Mouse (Mus musculus) gastrocnemius, postnatal 4 days (tissue): Measurements from ENCODE around the gene Prm3. TPM values are rescaled to one million over a fixed set of nuclear protein-coding genes. Genes with fewer than 3 reads are reported as not detected.

Experiments used
- DNase-seq, 2 experiments: peaks; one replicate each; pipeline ENCODE4 v3.0.0; 2021 to 2022; ENCODE audit warnings: low spot score in 2 of 2, mixed read lengths in 2 of 2
- long read RNA-seq, 2 experiments: library from polyadenylated mRNA; stranded (forward); transcript quantifications; one replicate each; pipeline ENCODE4 v2.0.0; 2021
- total RNA-seq, 2 experiments: library from RNA; stranded (reverse); gene quantifications; 2 replicates each; pipeline ENCODE4 v1.2.3; 2021

Gene Prm3
- not detected for total RNA-seq
- long read RNA-seq, experiment 1: 0 reads
- long read RNA-seq, experiment 2: 0 reads

DNA sequence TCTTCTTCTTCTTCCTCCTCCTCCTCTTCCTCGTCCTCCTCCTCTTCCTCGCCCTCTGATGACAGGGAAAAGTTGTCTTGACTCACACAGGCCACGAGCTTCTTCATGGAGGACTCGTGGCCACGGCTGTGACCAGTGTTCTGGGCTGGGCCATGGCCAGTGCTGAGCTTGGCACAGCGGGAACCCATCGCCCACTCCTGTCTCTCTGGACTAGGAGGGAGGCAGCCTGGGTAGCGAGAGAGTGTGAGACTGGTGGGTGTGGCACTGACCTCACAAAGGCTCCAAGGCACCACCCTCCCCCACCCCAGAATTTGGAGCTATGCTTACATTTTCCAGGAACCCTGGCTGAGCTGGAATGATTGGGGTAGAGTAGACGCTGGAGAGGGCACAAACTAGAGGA lies at the start of gene Prm3:
Gene Prm3 (minus strand): TSS at position 213 of the 400 bp plus-strand sequence.
- DNase-seq: no peak

- no peak for DNase-seq
These were observed 49.3 kb upstream of the Prm3 start for GRCm38 (mm10) chr16:10840018-10840417.

- no peak for DNase-seq
These were observed 48.0 kb upstream of the Prm3 start for GRCm38 (mm10) chr16:10838487-10839245.

DNA sequence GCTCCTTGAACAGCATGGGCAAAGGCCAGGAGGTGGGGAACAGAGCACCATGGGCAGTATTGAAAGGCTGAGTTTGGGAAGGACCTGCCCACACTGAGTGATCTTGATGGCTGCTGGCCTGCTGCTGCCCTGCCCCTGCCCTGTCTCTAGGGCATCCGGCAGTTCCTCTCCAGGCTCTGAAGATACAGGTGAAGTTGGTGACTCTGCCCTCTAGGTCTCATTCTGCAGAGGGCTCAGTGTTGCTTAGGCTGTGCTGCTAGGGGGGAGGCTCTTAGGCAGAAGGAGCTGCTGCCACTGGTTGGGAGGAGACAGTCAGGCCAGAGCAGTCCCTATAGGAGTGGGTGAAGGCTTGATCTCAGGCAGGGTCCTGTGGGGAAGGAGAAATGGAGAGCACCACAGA lies 47.2 kb upstream of the Prm3 start:
- DNase-seq: no peak

- DNase-seq: no peak
These were observed 46.5 kb upstream of the Prm3 start for GRCm38 (mm10) chr16:10837250-10837649.

DNA sequence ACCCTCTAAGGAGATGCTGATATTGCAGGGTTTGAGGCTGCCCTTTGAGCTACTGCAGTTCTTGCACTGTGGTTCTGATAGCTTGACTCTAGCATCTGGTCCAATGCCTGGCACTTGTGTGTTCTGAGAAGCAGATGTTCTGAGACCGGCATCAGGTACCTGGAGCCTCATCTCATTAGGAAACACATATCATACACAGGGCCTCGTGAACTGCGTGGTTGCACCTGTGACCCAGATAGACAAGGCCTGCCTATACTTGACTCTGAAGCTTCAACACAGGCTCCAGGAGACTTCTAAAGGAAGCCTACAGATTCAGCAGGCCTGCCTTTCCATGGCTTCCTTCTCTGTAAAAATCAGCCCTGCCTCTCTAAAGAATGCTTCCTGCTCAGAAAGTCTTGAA lies 45.7 kb upstream of the Prm3 start:
- DNase-seq: no peak

DNA sequence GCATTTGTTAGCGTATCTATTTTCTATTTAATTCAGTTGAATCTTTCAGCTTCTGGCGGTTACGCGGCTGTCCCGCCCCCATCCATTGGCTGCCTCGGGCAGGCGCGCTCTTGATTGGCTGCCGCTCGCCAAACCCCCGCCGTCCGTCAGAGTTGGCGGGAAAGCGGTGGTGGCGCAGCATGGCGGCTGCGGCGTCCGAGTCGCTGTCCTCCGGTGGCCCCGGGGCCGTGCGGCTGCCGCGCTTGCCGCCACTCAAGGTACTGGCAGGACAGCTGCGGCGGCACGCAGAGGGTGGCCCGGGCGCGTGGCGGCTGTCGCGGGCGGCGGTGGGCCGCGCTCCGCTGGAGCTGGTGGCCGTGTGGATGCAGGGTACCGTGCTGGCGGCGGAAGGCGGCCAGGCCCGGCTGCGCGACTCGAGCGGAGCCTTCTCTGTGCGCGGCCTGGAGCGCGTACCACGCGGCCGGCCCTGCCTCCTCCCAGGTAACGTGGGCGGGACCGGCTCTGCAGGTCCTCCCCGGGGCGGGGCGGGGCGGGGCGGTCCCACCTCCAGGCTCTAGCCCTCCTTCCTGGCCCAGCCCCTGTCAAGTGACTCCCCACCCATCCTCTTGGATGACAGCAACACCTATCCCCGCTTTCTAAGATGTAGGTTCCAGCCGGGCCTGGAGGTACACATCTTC lies 44.3 kb upstream of the Prm3 start, which contains the start of gene Rmi2:
Gene Rmi2 (plus strand): TSS at position 149 of the 677 bp plus-strand sequence.
- peak; percentile 80 to 88 for DNase-seq

- no peak for DNase-seq
These were observed 43.8 kb upstream of the Prm3 start for GRCm38 (mm10) chr16:10834542-10834910.

DNA sequence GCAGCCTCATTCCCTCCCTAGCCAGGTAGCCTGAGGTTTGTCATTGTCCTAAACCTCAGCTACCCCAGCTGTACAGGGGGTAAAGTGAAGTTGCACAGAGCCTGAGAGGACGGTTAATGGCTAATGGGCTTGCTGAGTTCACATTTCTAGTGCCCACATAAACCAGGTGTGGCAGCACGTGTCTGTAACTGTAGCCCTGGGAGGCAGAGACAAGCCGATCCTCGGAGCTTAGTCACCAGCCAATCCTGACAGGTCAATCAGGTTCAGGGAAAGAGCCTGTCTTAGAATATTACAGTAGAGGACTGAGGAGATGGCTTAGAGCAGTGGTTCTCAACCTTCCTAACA lies 37.7 kb upstream of the Prm3 start:
- DNase-seq: no peak

DNA sequence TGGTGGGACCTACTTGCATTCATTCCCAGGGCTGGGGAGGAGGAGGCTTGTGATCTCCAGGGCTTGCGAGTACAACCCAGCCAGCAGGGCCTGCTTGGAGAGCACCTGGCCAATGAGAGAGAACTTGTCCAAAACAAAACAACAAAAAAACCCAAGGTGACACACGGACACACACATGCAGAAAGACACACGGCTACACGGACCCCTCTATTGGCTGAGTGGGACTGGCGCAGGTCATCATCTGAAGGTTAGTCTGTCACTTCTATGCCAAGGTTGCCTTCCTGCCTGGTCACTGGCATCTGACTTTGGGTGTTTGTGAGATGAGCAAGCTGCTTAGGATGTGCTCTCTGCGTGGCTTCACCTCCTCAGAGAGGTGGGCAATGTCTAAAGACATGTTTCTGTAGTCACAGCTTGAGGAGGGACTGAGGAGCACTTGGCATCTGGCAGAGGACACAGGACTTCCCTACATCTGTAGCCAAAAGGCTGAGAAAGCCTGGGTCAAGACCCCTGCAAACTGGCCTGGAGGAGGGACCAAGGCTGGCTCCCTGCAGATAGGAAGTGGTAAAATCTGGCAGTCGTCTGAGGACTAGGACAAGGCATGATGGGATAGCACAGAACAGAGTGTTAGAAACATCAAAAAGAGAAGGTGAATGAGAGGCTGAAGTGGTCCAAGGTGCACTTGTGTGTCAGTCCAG lies 37.2 kb upstream of the Prm3 start:
- no peak for DNase-seq

- DNase-seq: no peak
These were observed 36.6 kb upstream of the Prm3 start for GRCm38 (mm10) chr16:10827269-10827668.

GRCm38 (mm10) chr16:10825840-10826239 lies 35.1 kb upstream of the Prm3 start:
- DNase-seq: no peak

DNA sequence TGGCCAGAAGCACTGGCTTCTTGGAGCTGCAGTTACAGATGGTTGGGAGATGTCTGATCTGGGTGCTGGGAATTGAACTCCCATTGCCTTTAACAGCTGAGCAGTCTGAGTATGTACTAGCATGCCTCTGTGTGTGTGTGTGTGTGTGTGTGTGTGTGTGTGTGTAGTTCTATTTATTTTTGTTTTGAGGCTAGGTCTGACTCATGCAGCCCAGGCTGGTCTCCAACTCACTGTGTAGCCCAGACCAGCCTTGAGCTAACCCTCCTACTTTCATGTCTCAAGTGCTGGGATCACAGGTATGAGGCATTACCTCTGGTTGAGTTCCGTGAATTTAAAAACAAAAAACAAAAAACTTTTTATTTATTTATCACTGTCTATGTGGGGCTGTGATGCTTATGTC lies 33.8 kb upstream of the Prm3 start:
- DNase-seq: no peak

DNA sequence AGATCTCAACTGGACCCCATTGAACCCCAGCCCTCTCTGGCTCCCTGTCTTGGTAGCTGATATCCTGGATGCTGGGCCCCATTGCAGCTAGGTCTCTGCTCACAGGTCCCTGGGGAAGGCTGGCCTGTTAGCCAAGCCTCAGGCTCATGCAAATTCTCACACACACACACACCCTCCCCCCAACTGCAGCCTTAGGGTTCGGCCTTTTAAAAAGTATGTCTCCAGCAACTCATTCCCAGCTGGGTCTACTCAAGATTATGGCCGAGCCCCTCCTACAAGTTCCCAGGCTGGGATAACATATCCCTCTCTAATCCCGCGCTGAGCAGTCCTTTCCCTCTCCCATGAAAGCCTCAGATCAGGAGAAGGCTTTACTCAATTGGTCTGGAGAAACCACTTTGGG lies 30.7 kb upstream of the Prm3 start:
- DNase-seq: no peak

DNA sequence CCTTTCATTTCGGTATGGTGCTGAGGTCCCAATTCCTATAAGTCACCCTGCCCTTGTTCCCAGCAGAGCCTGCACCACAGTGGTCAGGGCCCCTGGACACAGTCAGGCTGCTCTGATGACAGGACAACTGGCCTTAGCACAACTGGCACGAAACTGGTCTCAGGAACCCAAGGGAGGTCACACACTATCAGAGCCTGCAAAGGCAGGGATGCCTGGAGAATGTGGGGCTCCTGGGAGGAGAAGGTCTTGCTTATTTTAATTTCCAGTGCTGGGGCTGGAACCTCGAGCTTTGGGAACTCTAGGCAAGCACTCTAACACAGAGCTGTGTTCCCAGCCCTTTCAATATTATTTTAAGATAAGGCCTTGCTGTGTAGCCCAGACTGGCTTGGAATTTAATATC lies 29.3 kb upstream of the Prm3 start:
- no peak for DNase-seq

DNA sequence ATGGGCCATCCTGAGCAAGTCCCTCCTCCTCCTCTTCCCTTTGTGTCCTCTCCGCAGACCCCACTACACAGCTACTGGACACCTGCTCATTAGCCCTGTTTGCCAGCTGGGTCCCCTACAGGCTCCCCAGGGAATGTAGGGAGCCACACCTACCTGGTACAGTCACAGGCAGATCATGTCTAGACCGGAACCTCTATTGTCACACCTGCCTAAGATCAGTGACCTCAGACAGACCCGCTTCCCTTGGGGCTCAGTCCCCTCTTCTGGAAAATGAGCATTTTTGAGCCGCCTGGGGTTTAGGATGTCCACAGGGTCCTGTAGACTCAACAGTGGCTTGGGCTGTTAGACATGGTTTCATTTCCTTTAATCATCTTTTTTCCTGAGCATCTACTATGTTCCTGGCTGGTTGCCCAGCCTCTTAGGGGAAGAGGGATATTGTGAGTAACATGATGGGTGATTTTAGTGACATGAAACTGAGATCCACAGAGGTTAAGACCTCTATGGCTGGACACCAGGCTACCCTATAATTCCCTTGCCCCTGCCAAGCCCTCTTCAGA lies 27.9 kb upstream of the Prm3 start:
- no peak for DNase-seq

DNA sequence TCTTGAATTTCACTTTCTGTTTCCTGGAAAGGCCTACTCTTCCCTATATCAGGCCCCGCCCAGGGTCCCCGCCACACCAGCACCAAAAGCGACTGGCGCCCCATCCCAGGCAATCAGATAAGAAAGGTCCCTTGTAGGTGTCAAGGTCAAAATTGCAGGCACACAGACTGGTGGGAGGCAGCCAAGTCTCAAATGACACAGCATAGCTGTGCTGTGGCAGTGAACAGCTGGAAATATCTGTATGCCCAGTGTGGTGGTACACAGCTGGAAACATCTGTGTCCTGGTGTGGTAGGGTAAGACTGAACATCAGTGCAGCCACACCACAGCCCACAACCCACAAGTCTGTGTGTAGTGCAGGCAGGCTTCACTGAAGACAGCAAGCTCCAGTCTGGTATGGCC lies 24.1 kb upstream of the Prm3 start:
- no peak for DNase-seq

- no peak for DNase-seq
These were observed 23.0 kb upstream of the Prm3 start for GRCm38 (mm10) chr16:10813726-10814125.

- no peak for DNase-seq
These were observed 22.2 kb upstream of the Prm3 start, which contains the start of gene Gm11172 for GRCm38 (mm10) chr16:10812865-10813371. Gm11172 (plus strand) TSS chr16:10812915.

- DNase-seq: no peak
These were observed 19.7 kb upstream of the Prm3 start for GRCm38 (mm10) chr16:10810376-10810775.

DNA sequence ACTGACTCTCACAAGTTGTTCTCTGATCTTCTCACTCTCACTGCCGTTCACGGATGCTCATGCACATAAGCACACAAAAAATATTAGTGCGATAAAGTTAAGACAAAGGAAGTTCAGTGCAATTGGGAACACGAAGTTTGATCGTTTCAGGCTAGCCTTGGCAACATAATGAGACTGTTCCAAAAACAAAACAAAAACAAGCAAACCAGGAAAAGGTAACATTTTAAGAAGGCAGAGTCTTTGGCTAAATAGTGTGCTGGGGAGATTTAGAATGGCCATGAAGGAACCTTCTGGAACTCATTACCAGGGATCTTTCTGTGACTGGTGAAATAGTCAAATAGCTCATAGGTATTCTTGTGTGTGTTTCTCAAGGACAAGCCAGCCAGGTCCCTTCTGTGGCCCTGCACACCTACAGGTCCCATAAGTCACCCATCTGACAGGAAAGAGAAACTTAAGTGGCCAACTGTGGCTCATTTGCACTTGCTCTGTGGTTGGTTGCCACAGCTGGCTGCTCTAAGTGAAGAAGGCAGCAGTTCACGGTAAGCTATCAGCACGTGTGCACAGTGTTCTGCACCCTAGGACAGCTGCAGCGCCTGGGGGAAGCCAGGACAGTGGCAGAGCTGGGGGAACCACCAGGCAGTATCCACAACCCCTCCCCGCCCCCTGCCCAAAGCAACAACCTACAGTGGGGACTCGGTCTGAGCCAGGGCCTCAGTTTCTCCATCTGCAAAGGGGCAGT lies 15.2 kb upstream of the Prm3 start, which contains the start of gene Prm1:
Gene Prm1 (minus strand): TSS at position 51 of the 739 bp plus-strand sequence.
- no peak for DNase-seq
